In genomic region chr10:94940061-94940460, GRCm38 (mm10) we compare ENCODE assay signal across 10 mouse cellular contexts. TPM values are rescaled to one million over a fixed set of nuclear protein-coding genes. Genes with fewer than 3 reads are reported as not detected.
A peak's percentile ranks its signal among the peaks of the same experiment; 100 is the strongest.
DNase-seq lines count a peak whose midpoint lies in the region; ATAC-seq and TF ChIP-seq lines count a peak whose summit lies in the region.
"Had no signal": no experiment of that assay in that cellular context is flagged by ENCODE, and none has a peak within 500 bp of the region (broad histone marks: within the 10 kb centered on the region; RNA-seq: fewer than 3 reads in every experiment).

No protein-coding gene starts in this region.

- H3K9ac ChIP-seq in stomach, postnatal 0 days (ENCODE audit: low read length): no peak overlapping the region

- no peaks in the 10 kb centered on the region for H3K36me3 ChIP-seq in stomach, postnatal 0 days (ENCODE audit: control insufficient read depth, insufficient read depth, low read length)

- TF ChIP-seq CTCF in stomach, postnatal 0 days (IDR thresholded peaks at IDR 0.05; ENCODE audit: low read depth): no peak

- no peak for TF ChIP-seq EP300 in stomach, postnatal 0 days (optimal IDR thresholded peaks at IDR 0.05)

- ATAC-seq in stomach, postnatal 0 days (ENCODE audit: low FRiP score, low TSS enrichment): no peak

- no peak overlapping the region for H3K4me3 ChIP-seq in stomach, postnatal 0 days (ENCODE audit: low read depth, low read length)

- H3K4me1 ChIP-seq in stomach, postnatal 0 days (replicated peaks; ENCODE audit: control insufficient read depth, insufficient read depth): no peaks in the 10 kb centered on the region

- no peaks in the 10 kb centered on the region for H3K9me3 ChIP-seq in stomach, postnatal 0 days (ENCODE audit: control insufficient read depth, low read length)

- no peak overlapping the region for H3K27ac ChIP-seq in stomach, postnatal 0 days (replicated peaks)
- H3K27ac ChIP-seq: macrophage had no signal

- H3K4me2 ChIP-seq in stomach, postnatal 0 days (replicated peaks; ENCODE audit: low read depth): no peak overlapping the region

- peak; percentile 11 for DNase-seq in cerebellum, adult 9-11 months
- no peak for DNase-seq in cerebellum, adult 11-12 months
- peak; percentile 29 for DNase-seq in retina, embryonic 14.5 days (ENCODE audit: low spot score)
- DNase-seq in retina, postnatal 1 day: no peak
- peak; percentile 60 for DNase-seq in lung, postnatal 36 days
- peak; percentile 21 for DNase-seq in stomach, postnatal 0 days (ENCODE audit: low spot score)
- no peak for DNase-seq in testis, postnatal 14 days (ENCODE audit: low spot score)
- DNase-seq in layer of hippocampus, adult 9-10 months (ENCODE audit: low spot score): no peak
- DNase-seq: adrenal gland, adult 2 months had no signal

- peaks cover 2% of the 10 kb centered on the region; the same call in 1 of the 2 replicates for H3K27me3 ChIP-seq in stomach, postnatal 0 days (ENCODE audit: control insufficient read depth, insufficient read depth, low read length)

- 50% methylated on average over 2 of the region's 2 CpGs for WGBS in stomach, postnatal 0 days

RNA-seq across cellular contexts. Expression of gene Plxnc1, which starts 4.6 kb away (rescaled TPM):
- 0.67 and 1.0 TPM in 2 replicates for polyA plus RNA-seq in stomach, postnatal 0 days (2015; fragmentation: Nextera tagmentation; extraction: Ambion mirVana)

Comparison
In these comparisons a context has a peak if more than half of its experiments do, and no peak if none do; other contexts are left out.
1. DNase-seq: peak in cerebellum, adult 9-11 months (single experiment), retina, embryonic 14.5 days (single experiment), lung, postnatal 36 days (single experiment) and stomach, postnatal 0 days (single experiment); none in cerebellum, adult 11-12 months (single experiment), retina, postnatal 1 day (single experiment), testis, postnatal 14 days (single experiment) and layer of hippocampus, adult 9-10 months (single experiment).